Mouse (Mus musculus) testis, postnatal 10 days (tissue): Measurements from ENCODE around the gene Haus6.
A peak's percentile ranks its signal among the peaks of the same experiment; 100 is the strongest.
"Not testable (repeated sequence)": the region's sequence is repeated elsewhere in the genome, so short reads cannot be mapped to it uniquely, and the experiment has no call there.

Experiments
- DNase-seq: peaks from one replicate; pipeline ENCODE4 v3.0.0; 2021; ENCODE audit warnings: low spot score

Haus6 gene

DNA sequence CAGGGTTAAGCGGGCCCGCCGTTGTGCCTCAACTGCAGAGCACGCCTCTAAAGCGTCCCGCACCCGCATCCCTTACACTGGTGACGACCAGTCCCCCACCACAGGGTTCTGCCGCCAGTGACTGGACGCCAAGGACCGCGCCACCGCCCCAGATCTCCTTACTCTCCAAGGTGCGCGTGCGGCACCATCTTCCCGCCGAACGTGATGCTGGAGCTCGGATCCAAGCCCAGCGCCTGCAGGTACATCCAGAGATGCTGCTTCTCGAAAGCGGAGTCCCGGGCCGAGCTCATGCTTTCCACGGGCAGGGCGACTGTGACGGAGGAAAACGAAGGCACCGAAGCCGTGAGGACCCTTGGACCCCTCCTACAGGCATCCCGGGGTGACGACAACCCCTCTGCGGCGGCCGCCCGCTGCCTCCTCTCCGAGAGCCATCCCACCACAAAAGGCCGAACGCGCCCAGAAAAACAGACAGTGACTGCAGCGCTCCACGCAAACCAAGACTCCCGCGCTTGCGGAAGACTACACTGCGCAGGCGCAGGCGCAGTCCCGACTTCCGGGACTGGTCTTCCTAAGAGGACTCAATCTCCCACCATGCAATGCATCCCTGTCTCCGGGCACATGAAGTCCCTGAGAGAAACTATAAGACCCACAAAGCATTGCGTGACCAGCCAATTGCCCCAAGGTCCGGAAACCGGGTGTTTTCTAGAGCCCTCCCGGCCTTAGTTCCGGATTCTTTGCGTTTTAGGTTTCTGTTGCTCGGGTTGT lies at the start of gene Haus6:
Gene Haus6 (minus strand): TSS at position 532 of the 765 bp plus-strand sequence.
- DNase-seq: peak; percentile 89

DNA sequence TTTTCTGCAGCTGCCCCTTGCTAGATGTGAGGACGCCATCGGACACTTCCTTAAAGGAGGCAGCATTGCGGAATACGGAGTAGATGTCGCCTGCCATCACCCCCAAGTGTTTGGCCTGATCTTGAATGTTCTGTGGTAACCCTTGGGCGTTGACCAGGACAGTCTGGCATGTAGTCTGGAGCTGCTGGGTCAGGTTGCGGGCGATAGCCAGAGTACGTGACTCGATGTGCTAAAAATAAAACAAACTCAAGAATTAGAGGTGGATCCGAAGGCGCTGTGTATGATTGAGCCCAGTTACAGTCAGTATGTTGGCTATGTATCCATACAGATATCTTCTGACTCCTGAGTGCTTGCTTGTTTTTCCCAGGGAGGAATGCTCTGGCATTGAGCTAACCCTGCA lies 45.3 kb upstream of the Haus6 start:
- DNase-seq: no peak

DNA sequence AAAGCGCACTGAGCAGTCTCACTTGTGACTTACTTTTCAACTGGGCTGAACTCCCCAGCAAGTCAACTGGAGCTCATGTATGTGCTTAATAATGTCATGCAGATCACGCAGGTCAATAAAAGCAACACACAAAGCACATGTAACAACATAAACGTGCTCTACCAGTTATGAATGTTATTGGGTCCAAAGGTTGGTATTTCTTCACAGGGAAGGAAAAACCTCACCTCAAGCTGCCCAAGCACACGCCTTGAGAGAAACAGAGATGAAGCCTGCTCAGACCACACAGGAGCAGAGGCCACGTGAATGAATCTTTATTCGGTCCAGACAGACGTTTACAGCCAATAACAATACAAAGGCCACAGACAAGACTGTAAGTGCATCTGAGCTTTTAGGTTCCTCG lies 44.6 kb upstream of the Haus6 start:
- not testable (repeated sequence) for DNase-seq

DNA sequence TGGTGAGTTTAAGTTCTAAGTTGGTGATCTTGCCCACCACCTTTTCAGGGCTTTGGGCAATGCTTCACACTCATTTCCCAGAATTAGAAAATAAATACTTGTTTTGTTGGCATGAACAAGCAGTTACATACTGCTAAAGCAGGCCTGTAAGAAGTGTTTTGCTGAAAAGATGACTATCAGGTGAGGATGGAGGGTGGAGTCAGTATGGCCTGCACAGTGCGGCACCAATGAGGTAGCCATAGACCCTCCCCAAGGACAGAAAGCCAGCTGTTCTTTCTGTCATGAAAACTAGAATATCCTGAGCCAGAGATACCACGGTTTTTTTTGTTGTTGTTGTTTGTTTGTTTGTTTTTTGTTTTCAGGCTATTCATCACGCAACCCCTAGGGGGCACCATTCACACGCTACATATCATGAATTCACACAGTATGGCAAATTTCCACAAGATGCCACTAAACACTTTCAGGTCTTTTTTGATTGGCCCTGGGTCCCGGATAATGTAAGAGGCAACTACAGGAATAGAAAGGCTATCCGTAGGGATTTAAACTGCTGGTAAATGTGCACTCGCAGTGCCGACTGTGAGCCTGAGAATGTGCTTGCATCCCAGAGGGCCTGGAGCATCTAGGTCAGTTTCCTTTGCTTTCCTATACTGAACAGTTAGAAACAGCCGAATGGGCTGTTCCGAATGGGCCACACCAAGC lies 40.0 kb upstream of the Haus6 start:
- no peak for DNase-seq

DNA sequence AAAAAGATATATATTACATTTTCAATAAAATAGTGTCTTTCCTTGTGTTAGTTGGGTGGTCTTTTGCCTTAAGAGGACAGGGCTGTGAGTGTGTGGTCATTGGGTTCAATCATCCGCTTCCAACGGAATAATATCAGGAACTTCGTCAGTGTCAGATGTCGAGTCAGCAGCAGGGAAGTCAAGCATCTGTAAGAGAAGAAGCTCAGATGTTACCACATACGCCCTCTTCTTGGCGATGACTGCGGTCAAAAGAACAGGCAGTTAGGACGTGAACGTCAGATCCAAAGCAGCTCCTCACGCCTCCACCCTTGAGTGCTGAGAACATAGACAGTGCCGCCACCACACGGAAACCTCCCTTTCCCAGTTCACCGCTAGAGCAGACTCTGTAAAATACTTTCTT lies 36.5 kb upstream of the Haus6 start:
- not testable (repeated sequence) for DNase-seq

DNA sequence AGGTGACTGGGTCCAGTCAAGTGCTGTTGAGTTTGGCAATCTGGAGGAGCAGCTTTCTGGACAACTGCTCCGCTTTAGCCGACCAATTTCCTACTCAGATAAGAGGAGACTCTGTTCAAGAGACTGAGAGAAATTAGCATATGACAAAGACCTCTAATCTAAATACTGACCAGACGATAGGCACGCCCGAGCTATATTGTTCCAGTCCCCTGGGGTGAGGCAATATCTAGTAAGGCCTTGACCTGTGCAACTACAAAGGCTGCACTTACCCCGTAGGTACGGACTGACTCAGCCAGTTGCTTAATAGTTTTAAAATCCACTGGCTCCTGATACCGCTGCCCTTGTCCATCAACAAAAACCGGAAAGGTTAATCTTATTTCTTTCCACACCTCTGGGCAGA lies 25.7 kb upstream of the Haus6 start:
- DNase-seq: not testable (repeated sequence)

DNA sequence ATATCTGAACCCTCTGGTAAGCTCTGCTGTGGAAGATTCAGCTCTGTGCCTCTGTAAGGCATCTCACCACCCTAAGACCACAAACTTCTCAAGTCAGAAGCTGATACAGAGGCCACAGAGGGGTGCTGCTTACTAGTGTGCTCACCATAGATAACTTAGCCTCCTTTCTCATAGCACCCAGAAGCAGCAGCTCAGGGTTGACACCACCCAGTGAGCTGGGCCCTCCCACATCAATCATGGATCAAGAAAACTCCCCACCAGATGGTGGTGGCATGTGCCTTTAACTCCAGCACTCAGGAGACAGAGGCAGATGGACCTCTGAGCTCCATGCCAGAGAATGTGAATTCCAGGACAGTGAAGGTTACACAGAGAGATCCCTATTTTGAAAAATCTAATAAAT lies 23.0 kb upstream of the Haus6 start:
- DNase-seq: not testable (repeated sequence)

DNA sequence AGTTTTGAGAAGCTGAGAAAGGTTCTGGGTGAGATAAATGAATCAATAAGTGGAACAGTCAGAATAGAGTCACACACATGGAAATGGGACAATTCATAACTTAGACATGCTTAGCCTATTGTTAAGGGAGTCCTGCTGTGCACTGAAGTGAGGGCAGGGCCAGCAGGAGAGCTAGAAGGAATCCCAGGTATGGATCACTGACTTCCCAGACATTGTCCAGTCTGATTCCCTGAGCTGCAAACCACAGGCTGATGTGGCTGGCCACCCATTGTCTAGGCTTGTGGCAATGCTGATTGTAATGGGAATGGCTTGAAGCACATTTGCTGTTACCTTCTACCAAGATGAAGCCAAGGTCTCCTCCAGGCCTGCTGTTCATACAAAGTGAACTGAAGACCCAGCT lies 22.5 kb upstream of the Haus6 start:
- not testable (repeated sequence) for DNase-seq

DNA sequence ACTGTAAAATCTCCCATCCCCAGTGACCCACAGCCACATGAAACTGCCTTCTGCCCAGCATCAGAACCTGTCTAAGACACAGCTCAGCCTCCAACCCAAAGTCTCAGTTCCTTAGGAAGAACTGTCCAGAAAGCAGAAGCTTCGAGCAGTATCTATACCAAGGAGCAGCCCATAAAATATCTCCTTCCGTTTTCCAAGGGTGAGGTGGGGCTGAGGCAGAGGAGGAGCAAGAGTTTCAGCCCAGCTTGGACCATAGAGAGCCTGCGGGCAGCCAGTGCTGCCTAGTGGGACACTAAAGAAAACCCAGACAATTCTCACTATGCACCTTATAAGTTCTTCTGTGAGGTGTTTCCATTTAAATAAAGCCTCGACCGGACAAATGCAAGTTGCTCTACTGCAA lies 20.7 kb upstream of the Haus6 start:
- not testable (repeated sequence) for DNase-seq

DNA sequence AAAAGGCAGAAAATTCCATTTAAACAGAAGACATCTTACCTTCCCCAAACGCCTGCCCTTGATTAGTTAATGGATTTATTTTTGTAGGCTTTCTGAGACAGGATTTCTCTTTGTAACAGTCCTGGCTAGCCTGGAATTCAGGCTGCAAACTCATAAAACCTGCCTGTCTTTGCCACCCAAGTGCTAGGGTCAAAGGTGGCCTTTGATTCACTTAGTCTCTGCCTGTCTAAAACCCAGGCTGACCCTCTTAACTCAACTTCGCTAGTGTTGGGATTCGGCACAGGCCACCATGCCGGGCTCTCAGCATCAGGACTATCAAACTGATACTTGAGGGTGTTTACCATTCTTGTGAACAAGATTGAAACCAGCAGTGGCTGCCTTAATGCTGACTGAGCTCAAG lies 20.0 kb upstream of the Haus6 start:
- DNase-seq: no peak

DNA sequence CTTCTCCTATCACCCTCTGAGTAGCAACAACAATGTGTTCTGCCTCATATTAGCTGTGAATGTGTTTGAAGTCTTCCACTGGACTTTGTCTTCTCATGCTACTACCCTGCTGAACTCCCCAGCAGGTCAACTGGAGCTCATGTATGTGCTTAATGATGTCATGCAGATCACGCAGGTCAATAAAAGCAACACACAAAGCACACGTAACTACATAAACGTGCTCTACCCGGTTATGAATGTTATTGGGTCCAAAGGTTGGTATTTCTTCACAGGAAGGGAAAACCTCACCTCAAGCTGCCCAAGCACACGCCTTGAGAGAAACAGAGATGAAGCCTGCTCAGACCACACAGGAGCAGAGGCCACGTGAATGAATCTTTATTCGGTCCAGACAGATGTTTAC lies 14.6 kb upstream of the Haus6 start:
- DNase-seq: not testable (repeated sequence)

DNA sequence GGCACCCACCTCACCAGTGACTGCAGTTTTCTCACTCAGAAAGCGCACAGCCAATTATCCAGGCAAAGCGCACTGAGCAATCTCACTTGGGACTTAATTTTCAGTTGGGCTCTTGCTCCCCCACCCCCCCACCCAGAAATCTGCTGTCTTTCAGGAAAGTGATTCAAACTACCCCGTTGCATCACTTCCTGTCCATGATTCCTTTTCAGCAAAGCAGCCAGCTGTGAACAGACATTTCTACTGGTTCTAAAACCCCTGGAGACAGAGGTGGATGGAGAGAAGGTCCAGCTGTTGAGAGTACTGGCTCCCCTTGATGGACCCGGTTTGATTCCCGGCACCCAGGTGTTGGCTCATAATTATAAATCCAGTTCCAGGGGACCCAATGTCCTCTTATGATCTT lies 13.6 kb upstream of the Haus6 start:
- no peak for DNase-seq

DNA sequence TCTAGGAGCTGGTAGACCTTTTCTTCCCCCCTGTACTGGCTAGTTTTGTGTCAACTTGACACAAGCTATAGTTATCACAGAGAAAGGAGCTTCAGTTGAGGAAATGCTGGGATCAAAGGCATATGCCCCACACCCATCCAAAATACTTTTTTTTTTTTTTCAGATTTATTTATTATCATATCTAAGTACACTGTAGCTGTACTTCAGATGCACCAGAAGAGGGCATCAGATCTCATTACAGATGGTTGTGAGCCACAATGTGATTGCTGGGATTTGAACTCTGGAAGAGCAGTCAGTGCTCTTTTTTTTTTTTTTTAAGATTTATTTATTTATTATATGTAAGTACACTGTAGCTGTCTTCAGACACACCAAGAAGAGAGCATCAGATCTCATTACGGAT lies 10.7 kb upstream of the Haus6 start:
- DNase-seq: not testable (repeated sequence)

DNA sequence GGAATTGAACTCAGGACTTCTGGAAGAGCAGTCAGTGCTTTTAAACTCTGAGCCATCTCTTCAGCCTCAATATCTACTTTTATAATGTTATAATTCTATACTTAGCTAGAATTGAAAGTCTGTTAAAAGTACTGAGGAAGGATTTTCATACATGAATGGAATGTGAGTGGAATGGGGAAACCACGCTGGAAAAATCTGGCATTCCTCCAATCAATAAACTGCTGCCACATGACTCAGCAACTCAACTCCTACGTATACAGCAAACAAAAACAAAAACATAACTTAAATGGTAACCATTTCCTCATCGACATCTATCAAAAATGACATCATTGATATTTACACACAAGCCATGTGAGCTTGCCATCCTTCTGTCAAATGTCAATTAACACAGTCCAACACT lies 10.3 kb upstream of the Haus6 start:
- no peak for DNase-seq

DNA sequence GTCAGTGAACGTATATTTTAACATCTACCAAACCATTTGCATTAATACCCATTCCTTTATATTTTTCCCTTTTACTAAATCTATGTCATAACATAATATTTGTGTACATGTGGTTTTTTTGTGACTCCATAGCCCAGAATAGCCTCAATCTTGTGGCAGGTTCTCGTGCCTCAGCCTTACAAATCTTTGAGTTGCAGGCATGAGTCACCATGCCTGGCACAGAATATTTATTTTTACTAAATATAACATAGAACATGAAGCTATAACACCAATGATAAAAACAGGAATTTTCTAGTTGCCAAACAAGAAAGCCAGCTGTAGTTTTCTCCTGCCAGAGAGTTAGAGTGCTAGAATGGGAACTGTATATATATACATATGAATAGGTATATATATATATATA lies 8.7 kb upstream of the Haus6 start:
- DNase-seq: no peak

DNA sequence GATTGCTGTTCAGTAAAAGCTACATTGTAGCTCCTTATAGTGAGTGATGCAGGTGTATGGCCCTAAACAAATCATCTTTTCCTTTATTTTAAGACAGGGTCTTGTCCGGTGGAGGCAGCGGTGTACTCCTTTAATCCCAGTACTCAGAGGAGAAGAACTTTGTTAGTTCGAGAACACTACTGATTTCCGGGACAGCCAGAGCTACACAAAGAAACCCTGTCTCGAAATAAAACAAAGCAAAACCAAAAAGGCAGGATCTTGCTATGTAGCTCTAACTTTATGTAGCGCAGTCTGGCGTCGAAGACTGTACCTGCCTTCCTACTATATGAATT lies 400 bp upstream of the Haus6 start:
- DNase-seq: no peak

DNA sequence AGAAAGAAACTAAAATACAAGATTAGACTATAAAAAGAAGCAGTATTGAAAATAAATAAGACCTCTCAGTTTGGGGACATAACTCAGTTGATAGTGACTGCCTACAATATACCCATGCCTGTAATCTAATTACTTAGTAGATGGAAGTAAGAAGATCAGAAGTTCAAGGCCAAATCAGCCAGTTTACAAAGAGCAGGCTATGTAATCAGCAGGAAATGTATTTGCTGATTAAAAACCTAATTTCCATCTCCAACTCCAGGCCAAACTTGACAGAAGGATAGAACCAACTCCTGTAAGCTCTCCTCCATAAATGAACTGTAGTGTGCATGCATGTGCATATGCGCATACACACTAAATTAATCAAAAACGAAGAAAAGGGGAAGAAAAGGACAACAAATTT lies 20.6 kb downstream of the Haus6 start:
- no peak for DNase-seq

DNA sequence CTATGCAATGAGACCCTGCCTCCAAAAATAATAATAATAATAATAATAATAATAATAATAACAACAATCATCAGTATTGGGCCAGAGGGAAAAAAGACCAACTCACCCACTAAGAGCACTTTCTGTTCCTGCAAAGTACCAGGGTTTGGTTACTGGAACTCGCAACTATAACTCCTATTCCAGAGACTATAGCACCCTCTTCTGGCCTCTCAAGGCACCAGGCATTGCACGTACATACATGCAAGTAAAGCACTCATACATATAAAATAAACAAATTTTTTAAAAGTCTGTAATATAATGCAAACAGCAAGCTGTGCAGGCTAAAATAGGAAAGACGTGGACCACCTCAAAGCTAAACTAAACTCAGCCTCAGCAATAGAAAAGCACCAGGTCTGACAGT lies 23.6 kb downstream of the Haus6 start:
- no peak for DNase-seq

DNA sequence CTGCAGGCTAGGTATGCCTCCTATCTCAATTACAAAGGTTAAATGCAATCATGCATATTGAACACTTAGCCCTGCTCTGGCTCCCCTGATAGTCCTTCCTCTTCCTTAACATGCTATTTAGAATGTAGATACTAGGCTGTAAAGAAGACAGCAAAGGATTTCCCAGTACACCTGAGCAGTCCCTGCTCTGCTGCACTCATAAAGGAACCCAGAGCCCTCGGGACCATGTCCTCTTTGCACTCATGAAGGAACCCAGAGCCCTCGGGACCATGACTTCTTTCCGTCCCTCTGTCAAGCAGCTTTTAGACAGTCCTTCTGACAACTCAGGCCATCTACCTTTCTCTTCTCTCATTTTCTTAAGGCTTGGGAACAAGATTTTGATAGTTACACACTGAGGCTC lies 31.3 kb downstream of the Haus6 start:
- DNase-seq: no peak

DNA sequence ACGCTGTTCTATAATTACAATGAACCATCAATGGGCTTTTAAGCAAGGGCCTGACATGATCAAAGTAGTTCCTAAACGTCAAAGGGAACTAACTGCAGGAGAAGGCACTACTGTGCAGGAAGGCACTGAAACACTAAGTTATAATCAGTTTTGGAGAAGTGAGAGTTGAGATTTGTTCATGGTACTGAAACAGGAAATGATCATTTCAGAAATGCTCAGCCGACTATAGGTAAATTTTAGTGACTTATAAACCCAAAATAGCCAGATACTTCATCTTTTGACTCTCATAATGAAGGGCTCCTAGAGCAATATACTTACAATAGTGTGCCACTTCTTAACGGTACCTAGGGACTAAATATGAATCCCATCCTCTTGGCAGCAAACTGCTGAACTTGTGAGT lies 31.8 kb downstream of the Haus6 start:
- DNase-seq: no peak

DNA sequence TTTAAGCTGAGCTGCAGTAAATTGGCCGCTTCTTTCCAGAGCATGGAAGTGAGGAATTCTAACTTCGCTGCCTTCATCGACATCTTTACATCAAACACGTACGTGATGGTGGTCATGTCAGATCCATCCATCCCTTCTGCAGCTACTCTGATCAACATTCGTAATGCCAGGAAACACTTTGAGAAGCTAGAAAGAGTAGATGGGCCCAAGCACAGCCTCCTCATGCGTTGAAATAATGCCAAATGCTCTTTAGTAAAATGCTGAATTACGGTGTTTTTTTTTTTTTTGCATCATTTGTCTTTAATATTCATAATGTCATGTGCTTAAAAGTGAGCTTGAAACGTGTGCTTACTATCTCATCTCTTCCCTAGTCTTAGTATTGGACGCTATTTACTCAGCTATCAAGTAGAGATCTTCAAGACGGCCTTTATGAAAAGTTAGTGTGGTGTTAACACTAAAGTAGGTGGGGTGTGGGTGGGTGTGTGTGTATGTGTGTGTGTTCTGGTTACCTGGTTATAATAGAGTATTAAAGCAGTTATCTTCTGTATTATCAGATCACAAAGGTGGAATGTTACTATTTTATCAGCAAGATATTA lies 35.1 kb downstream of the Haus6 start:
- DNase-seq: no peak

DNA sequence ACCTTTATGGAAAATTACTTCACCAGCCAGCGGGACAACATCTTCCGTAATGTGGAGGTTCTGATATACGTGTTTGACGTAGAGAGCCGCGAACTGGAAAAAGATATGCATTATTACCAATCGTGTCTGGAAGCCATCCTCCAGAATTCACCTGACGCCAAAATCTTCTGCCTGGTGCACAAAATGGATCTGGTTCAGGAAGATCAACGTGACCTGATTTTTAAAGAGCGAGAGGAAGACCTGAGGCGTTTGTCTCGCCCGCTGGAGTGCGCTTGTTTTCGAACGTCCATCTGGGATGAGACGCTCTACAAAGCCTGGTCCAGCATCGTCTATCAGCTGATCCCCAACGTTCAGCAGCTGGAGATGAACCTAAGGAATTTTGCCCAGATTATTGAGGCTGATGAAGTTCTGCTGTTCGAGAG lies 35.7 kb downstream of the Haus6 start:
- no peak for DNase-seq

DNA sequence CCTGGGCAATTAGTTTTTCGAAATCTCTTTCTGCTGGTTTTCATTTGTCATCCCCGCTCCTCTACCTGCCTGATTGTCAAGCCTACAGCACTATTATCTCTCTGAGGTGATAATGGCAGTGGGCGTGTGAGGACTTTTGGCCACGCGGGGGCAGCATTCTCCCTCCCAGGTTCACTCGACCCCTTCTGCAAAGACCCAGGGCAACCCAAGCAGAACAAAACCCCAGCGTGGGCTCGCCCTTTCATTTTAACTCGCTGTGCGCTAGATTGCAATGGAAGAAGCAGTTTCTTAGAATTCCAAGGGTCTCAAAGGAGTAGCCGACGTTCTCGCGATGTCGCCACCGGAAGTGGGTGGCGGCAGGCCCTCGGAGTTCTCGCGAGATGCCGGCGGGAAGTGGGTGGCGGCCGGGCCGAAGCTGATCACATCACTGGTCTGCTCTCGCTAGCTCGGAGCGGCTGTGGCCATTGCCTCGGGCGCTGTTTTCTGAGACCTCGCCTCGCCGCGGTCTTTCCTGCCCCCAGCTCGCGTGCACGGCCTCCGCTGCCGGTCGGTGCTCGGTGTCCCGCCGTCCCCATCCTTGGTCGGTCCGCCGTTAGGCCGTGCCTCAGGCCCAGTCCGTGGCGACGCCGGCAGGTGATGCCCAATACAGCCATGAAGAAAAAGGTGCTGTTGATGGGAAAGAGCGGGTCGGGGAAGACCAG lies 36.4 kb downstream of the Haus6 start, which contains the start of gene Rraga:
Gene Rraga (plus strand): TSS at position 386 of the 701 bp plus-strand sequence.
- DNase-seq: peak; percentile 98
